Mouse (Mus musculus) embryonic fibroblast, embryonic 13.5 days (primary cell): ENCODE data around the gene Gm136. TPM values are rescaled to one million over a fixed set of nuclear protein-coding genes. Genes with fewer than 3 reads are reported as not detected.

Source experiments
- H3K27ac ChIP-seq: 2 replicates; pipeline ENCODE4 v1.5.1; 2012; ENCODE audit warnings: low read length, control low read depth, inconsistent platforms; ENCODE audit not compliant: insufficient read depth
- H3K4me1 ChIP-seq: 2 replicates; pipeline ENCODE4 v1.6.1; 2011; ENCODE audit warnings: low read length; ENCODE audit not compliant: control insufficient read depth, insufficient read depth
- H3K4me3 ChIP-seq: 2 replicates; pipeline ENCODE4 v1.5.1; 2011; ENCODE audit warnings: mild to moderate bottlenecking, control low read depth, low read length; ENCODE audit not compliant: insufficient read depth
- CTCF ChIP-seq: IDR thresholded peaks from 2 replicates; pipeline ENCODE4 v1.5.1; 2011; ENCODE audit warnings: mild to moderate bottlenecking, control low read depth, low read length, moderate library complexity, borderline replicate concordance; ENCODE audit not compliant: insufficient read depth
- POLR2A ChIP-seq: IDR thresholded peaks from 2 replicates; pipeline ENCODE4 v1.6.1; 2011; ENCODE audit warnings: low read depth, mild to moderate bottlenecking, control low read depth, low read length, moderate library complexity
- polyA plus RNA-seq: library from polyadenylated mRNA; stranded (reverse); fragments of >200 nt; gene quantifications from 2 replicates; pipeline ENCODE4 v1.2.4, GENCODE M21; 2011; ENCODE audit warnings: low read depth; ENCODE audit not compliant: missing spikeins, insufficient read length

Gene Gm136
- polyA plus RNA-seq, 1 experiment, result not detected

DNA sequence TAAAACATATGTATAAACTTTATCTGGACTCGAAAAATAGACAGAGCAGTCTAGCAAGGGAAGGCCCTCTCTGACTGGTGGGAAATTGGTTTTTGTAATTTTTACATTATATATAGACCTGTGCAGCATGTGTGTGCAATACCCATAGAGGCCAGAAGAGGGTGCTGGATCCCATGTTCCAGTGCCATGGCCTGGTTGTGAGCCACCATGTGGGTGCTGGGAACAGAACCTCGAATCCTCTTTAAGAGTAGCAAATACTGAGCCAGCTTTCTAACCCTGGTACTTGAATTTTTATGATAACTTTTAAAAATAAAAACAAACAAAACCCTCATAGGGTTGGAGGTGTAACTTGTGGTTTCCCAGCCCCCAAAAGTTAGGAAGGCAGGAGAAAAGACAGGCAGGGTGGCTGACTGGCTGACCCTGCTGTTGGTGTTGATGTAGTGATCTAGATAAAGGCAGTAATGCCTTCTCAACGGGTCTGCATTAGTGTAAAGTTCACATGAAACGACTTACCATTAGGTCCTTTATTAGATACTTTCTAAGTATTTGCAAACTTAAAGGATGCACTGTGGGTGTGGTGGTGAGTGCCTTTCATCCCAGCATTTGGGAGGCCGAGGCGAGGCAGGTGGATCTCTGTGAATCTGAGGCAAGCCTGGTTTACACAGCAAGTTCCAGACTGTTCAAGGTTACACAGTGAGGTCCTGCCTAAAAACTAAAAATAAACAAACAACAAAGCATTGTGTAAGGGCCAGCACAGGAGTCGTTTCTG is 35.8 kb downstream of the Gm136 start:
- TF ChIP-seq CTCF (no peak), POLR2A (no peak)
- H3K27ac ChIP-seq, result no peak overlapping the region
- H3K4me3 ChIP-seq, result no peak overlapping the region
- no peaks in the 10 kb centered on the region for H3K4me1 ChIP-seq

DNA sequence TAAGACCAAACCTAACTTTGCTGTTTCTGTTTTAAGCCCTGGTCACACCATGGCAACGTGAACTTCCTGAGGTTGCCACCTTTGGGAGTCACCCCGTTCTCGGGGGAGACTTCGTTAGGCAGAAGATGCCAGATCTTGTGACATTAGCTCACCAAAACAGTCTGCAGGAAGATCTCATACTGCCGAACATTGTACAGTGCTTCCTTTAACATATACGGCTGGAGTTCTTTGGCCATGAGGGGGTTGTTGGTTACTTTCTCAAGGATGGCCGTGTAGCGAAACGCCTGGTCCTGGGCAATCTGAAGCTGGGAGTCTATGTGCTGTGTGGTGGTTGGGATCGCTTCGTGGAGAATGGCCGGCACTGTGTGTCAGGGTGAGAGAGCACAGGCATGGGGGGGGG is 36.6 kb downstream of the Gm136 start:
- H3K4me1 ChIP-seq, result no peaks in the 10 kb centered on the region
- no peak for TF ChIP-seq CTCF
- no peak for TF ChIP-seq POLR2A
- H3K27ac ChIP-seq, result no peak overlapping the region
- no peak overlapping the region for H3K4me3 ChIP-seq

DNA sequence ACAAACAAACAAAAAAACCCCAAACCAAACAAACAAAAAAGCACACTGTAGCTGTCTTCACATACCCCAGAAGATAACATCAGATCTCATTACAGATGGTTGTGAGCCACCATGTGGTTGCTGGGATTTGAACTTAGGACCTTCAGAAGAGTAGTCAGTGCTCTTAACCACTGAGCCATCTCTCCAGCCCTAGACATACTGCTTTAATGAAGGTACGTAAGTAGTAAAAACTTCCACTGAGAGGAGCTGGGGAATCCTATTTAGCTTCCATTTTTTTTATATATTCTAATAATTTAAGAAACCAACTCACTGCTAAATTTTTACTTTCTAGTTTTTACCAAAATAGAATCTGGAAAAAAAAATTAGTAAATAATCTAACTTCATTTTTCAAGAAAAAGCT is 41.0 kb downstream of the Gm136 start:
- no peak overlapping the region for H3K4me3 ChIP-seq
- no peak overlapping the region for H3K27ac ChIP-seq
- peaks cover 3% of the 10 kb centered on the region; the same call in 1 of the 2 replicates for H3K4me1 ChIP-seq
- no peak for TF ChIP-seq CTCF
- no peak for TF ChIP-seq POLR2A

DNA sequence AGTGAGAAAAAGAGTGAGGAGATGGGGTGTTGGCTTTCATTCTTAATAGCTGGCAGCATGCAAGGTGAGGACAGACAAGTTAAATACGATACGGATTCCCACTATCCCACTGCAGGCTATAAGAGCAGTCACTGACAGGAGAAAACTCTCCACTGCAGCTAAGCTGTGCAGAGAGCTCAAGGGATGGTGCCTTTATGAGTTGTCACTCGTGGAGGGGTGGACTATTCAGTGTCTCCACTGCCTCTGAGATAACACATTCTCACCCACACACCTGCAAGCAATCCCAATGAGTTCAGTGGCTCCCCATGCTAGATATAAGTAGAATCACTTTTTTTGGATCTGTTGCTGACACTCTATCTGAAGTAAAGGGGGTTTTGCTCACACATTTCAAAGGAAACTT is 47.9 kb downstream of the Gm136 start:
- H3K27ac ChIP-seq, result no peak overlapping the region
- H3K4me1 ChIP-seq, result no peaks in the 10 kb centered on the region
- no peak overlapping the region for H3K4me3 ChIP-seq
- TF ChIP-seq POLR2A, result no peak
- no peak for TF ChIP-seq CTCF

DNA sequence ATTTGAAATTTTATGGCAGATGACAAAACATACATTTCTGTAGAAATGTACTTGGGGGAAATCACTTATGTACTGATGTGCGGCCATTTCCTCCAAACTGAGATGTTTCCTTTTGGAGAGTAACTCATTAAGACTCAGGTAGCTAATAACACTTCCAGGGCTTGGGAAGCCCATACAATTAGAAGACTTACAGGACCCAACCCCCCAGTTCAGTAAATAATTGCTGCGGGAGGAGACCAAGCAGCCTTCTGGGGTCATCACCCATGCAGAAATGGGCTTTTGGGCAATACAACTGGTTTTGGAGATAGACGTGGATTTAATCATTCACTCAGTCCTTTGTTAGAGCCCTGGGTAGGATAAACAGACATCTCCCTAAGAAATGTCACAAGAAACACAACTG is 48.8 kb downstream of the Gm136 start:
- Histone ChIP-seq H3K4me3 (no peak overlapping the region), H3K4me1 (no peaks in the 10 kb centered on the region), H3K27ac (no peak overlapping the region)
- no peak for TF ChIP-seq CTCF
- no peak for TF ChIP-seq POLR2A

DNA sequence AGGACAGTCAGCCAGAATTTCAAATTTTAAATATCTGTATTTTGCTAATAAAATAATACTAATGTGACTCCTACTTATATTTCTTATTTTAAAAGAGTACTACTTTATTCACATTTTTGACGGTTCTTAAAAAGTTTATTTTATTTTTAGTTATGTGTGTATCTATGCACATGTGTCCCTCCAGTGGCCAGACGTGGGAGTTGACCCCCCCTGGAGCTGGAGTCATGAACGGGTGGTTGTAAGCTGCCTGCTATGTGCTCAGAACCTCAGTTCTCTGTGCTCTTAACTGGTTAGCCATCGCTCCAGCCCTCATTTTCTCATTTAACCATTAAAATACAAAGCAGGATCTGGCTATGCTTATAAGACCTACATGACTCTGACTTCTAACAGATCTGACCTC is 53.0 kb downstream of the Gm136 start:
- H3K4me3 ChIP-seq, result no peak overlapping the region
- H3K27ac ChIP-seq, result no peak overlapping the region
- no peaks in the 10 kb centered on the region for H3K4me1 ChIP-seq
- no peak for TF ChIP-seq POLR2A
- TF ChIP-seq CTCF, result no peak

DNA sequence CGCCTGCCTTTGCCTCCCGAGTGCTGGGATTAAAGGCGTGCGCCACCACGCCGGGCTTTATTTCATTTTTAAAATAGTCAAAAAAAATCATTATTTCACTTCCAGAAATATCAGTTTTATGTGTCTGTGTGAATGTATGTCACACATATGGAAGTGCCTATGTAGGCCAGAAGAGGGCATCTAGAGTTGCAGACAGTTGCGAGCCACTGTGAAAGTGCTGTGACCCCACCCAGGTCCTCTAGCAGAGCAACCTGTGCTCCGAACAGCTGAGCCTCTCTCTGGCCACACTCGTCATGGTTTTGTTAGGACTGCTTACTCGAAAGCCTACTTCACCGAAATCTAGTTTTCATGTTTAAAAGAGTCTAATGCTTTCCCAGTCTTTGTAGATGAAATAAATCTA is 53.8 kb downstream of the Gm136 start:
- Histone ChIP-seq H3K4me3 (no peak overlapping the region), H3K4me1 (no peaks in the 10 kb centered on the region), H3K27ac (no peak overlapping the region)
- TF ChIP-seq CTCF (no peak), POLR2A (no peak)

DNA sequence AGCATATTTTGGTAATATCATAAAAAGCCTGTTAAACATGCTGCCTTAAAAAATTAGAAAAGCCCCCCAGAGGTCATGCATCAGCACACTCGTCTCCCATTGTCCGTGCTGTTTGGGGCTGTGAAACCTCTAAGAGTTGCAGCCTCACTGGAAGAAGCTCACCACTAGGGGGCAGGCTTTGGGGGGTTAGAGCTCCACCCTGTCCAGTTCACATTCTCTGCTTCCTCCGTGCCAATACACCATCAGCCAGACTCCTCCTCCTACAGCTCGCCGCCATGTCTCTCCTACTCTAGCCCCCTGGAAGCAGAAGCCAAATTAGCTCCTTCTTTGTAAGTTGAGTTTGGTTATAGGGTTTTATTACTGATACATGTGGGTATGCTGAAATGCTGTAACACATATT is 54.5 kb downstream of the Gm136 start:
- TF ChIP-seq CTCF, result peak; percentile 28; the same call in 1 of the 2 replicates
- no peak for TF ChIP-seq POLR2A
- H3K4me1 ChIP-seq, result no peaks in the 10 kb centered on the region
- H3K27ac ChIP-seq, result no peak overlapping the region
- no peak overlapping the region for H3K4me3 ChIP-seq

Other genes starting within 250 kb of the Gm136 start
- gene Akirin2, start 205.3 kb downstream of the Gm136 start, polyA plus RNA-seq, result 72.1 and 87.2 TPM in 2 replicates
- gene Orc3, start 141.3 kb downstream of the Gm136 start, polyA plus RNA-seq, result 72.4 and 76.4 TPM in 2 replicates
- 26.9 and 34.3 TPM in 2 replicates for gene Rars2, start 141.3 kb downstream of the Gm136 start, polyA plus RNA-seq
- 36.6 and 41.4 TPM in 2 replicates for gene Slc35a1, start 68.8 kb downstream of the Gm136 start, polyA plus RNA-seq
- not detected in 2 replicates for gene Cfap206, start 26.1 kb downstream of the Gm136 start, polyA plus RNA-seq
- gene Smim8, start 22.2 kb upstream of the Gm136 start, polyA plus RNA-seq, result 19.9 and 24.1 TPM in 2 replicates
- 16.6 and 21.7 TPM in 2 replicates for gene Zfp292, start 126.7 kb upstream of the Gm136 start, polyA plus RNA-seq
- not detected in 2 replicates for gene Cga, start 137.5 kb upstream of the Gm136 start, polyA plus RNA-seq